Comparison of ENCODE assay signal across 23 mouse cellular contexts in genomic region chr9:89606256-89606655, GRCm38 (mm10). TPM values are rescaled to one million over a fixed set of nuclear protein-coding genes. Genes with fewer than 3 reads are reported as not detected.
DNase-seq lines count a peak whose midpoint lies in the region; ATAC-seq and TF ChIP-seq lines count a peak whose summit lies in the region.
"Had no signal": no experiment of that assay in that cellular context is flagged by ENCODE, and none has a peak within 500 bp of the region (broad histone marks: within the 10 kb centered on the region; RNA-seq: fewer than 3 reads in every experiment).

No protein-coding gene starts in this region.

- no peak overlapping the region for H3K27ac ChIP-seq in intestine, embryonic 15.5 days
- no peak overlapping the region for H3K27ac ChIP-seq in kidney, postnatal 0 days
- H3K27ac ChIP-seq: embryonic facial prominence, embryonic 13.5 days; gastrocnemius, adult 2 months; layer of hippocampus, adult 2 months; liver, embryonic 13.5 days; macrophage; midbrain, embryonic 15.5 days; neural tube, embryonic 12.5 days; stomach, embryonic 15.5 days had no signal

- no peaks in the 10 kb centered on the region for H3K36me3 ChIP-seq in intestine, embryonic 15.5 days
- H3K36me3 ChIP-seq in kidney, postnatal 0 days (ENCODE audit: insufficient read depth, low read length), result no peaks in the 10 kb centered on the region
- H3K36me3 ChIP-seq: embryonic facial prominence, embryonic 13.5 days; liver, embryonic 13.5 days; midbrain, embryonic 15.5 days; neural tube, embryonic 12.5 days; stomach, embryonic 15.5 days had no signal

- WGBS in intestine, embryonic 15.5 days, result 43% methylated on average over 11 of the region's 11 CpGs
- 17% methylated on average over 11 of the region's 11 CpGs for WGBS in kidney, postnatal 0 days

- peak; percentile 86 for ATAC-seq in intestine, embryonic 15.5 days
- no peak for ATAC-seq in kidney, postnatal 0 days (replicated peaks; ENCODE audit: low FRiP score, low read depth)
- ATAC-seq: activated CD4-positive, CD25-positive, alpha-beta regulatory T cell, adult 4 months; CD4-positive, CD25-positive, alpha-beta regulatory T cell, adult 4 months; midbrain, embryonic 15.5 days had no signal

- H3K4me2 ChIP-seq in intestine, embryonic 15.5 days (replicated peaks), result no peak overlapping the region
- H3K4me2 ChIP-seq in kidney, postnatal 0 days (ENCODE audit: low read length), result no peak overlapping the region
- H3K4me2 ChIP-seq: embryonic facial prominence, embryonic 13.5 days; heart, embryonic 11.5 days; liver, embryonic 13.5 days; midbrain, embryonic 15.5 days; neural tube, embryonic 12.5 days; stomach, embryonic 15.5 days had no signal

- TF ChIP-seq CTCF in kidney, postnatal 0 days (IDR thresholded peaks at IDR 0.05; ENCODE audit: low read depth), result no peak

- H3K9ac ChIP-seq in intestine, embryonic 15.5 days, result no peak overlapping the region
- H3K9ac ChIP-seq in kidney, postnatal 0 days (ENCODE audit: low read depth, low read length), result no peak overlapping the region
- H3K9ac ChIP-seq: embryonic facial prominence, embryonic 13.5 days; liver, embryonic 13.5 days; midbrain, embryonic 15.5 days; neural tube, embryonic 12.5 days; stomach, embryonic 15.5 days had no signal

- no peaks in the 10 kb centered on the region for H3K27me3 ChIP-seq in intestine, embryonic 15.5 days (replicated peaks)
- H3K27me3 ChIP-seq in kidney, postnatal 0 days (ENCODE audit: insufficient read depth, low read length), result no peaks in the 10 kb centered on the region
- H3K27me3 ChIP-seq: embryonic facial prominence, embryonic 13.5 days; liver, embryonic 13.5 days; midbrain, embryonic 15.5 days; neural tube, embryonic 12.5 days; stomach, embryonic 15.5 days had no signal

- H3K4me3 ChIP-seq in intestine, embryonic 15.5 days (replicated peaks), result no peak overlapping the region
- H3K4me3 ChIP-seq in kidney, postnatal 0 days (replicated peaks; ENCODE audit: low read depth, low read length), result no peak overlapping the region
- H3K4me3 ChIP-seq: embryonic facial prominence, embryonic 13.5 days; gastrocnemius, adult 2 months; layer of hippocampus, adult 2 months; liver, embryonic 13.5 days; midbrain, embryonic 15.5 days; neural tube, embryonic 12.5 days; stomach, embryonic 15.5 days had no signal

- intact Hi-C loops in heart, postnatal 10 days (cut with DNase I), result no loop called here

- DNase-seq in brain, adult 2 months (ENCODE audit: low read depth, low spot score), result peak; percentile 72
- DNase-seq in cerebellum, adult 18-20 months, result peak; percentile 51 to 68
- DNase-seq in kidney, postnatal 0 days (ENCODE audit: low spot score), result peak; percentile 24
- no peak for DNase-seq in lung, postnatal 10 days
- no peak for DNase-seq in ovary, postnatal 10 days (ENCODE audit: low spot score)
- DNase-seq in heart, postnatal 10 days, result no peak
- DNase-seq: adrenal gland, postnatal 36 days; gastrocnemius, adult 2 months; liver, embryonic 13.5 days; thymus, postnatal 36 days had no signal

- H3K9me3 ChIP-seq in intestine, embryonic 15.5 days, result no peaks in the 10 kb centered on the region
- no peaks in the 10 kb centered on the region for H3K9me3 ChIP-seq in kidney, postnatal 0 days (replicated peaks; ENCODE audit: low read length)
- H3K9me3 ChIP-seq: embryonic facial prominence, embryonic 13.5 days; midbrain, embryonic 15.5 days; neural tube, embryonic 12.5 days; stomach, embryonic 15.5 days had no signal

- no peaks in the 10 kb centered on the region for H3K4me1 ChIP-seq in intestine, embryonic 15.5 days (replicated peaks)
- 0 out of 2 replicates have a peak, but pooled peaks cover 3% of the 10 kb centered on the region for H3K4me1 ChIP-seq in kidney, postnatal 0 days (replicated peaks; ENCODE audit: insufficient read depth, low read length)
- H3K4me1 ChIP-seq: embryonic facial prominence, embryonic 13.5 days; liver, embryonic 13.5 days; stomach, embryonic 15.5 days had no signal

RNA-seq across cellular contexts. Expression of gene Minar1, which starts 16.7 kb away (rescaled TPM):
- 0.26 and 0.59 TPM in 2 replicates for polyA plus RNA-seq in intestine, embryonic 15.5 days (2015; fragmentation: Nextera tagmentation; extraction: Ambion mirVana)
- 0.04 TPM in 1 of 2 replicates, not detected in the other for polyA plus RNA-seq in kidney, postnatal 0 days (2015; fragmentation: Nextera tagmentation; extraction: Ambion mirVana)
- under 1 TPM; 0.05 to 0.10 TPM for total RNA-seq in heart, postnatal 10 days (2021)
- total RNA-seq: common myeloid progenitor, adult 5-6 weeks; hematopoietic stem cell, adult 5-6 weeks had no signal
- polyA plus RNA-seq: CD4-positive, CD25-positive, alpha-beta regulatory T cell, adult 4 months; forebrain, embryonic 11.5 days; liver, embryonic 13.5 days; macrophage had no signal

Comparison
In these comparisons a context has a peak if more than half of its experiments do, and no peak if none do; other contexts are left out.
1. DNase-seq: peak in brain, adult 2 months (single experiment), cerebellum, adult 18-20 months (2 of 2) and kidney, postnatal 0 days (single experiment); none in lung, postnatal 10 days (single experiment), ovary, postnatal 10 days (single experiment) and heart, postnatal 10 days (0 of 2).